Mouse (Mus musculus): ENCODE measurements around the gene Bricd5.

Bricd5 gene

GRCm38 (mm10) chr17:24485090-24485860, 11.6 kb downstream of the Bricd5 start:
- DNase-seq (ENCODE audit: low spot score), result no peak

- peak; percentile 24 for DNase-seq (ENCODE audit: low spot score)
These were observed 14.5 kb downstream of the Bricd5 start, which contains the start of gene Caskin1 for GRCm38 (mm10) chr17:24488186-24488661. TSS of gene Caskin1 (plus strand) at chr17:24488601.

GRCm38 (mm10) chr17:24488662-24489264, 15.1 kb downstream of the Bricd5 start:
- peak; percentile 25 for DNase-seq (ENCODE audit: low spot score)

- no peak for DNase-seq (ENCODE audit: low spot score)
These were observed 15.8 kb downstream of the Bricd5 start for GRCm38 (mm10) chr17:24489265-24490030.

- no peak for DNase-seq (ENCODE audit: low spot score)
These were observed 16.7 kb downstream of the Bricd5 start for GRCm38 (mm10) chr17:24490399-24490798.

- DNase-seq (ENCODE audit: low spot score), result no peak
These were observed 21.1 kb downstream of the Bricd5 start for GRCm38 (mm10) chr17:24494627-24495335.

GRCm38 (mm10) chr17:24495443-24495842, 21.8 kb downstream of the Bricd5 start:
- DNase-seq (ENCODE audit: low spot score), result no peak

- no peak for DNase-seq (ENCODE audit: low spot score)
These were observed 22.3 kb downstream of the Bricd5 start for GRCm38 (mm10) chr17:24496026-24496425.

- no peak for DNase-seq (ENCODE audit: low spot score)
These were observed 28.5 kb downstream of the Bricd5 start for GRCm38 (mm10) chr17:24502208-24502607.

GRCm38 (mm10) chr17:24504085-24504484, 30.4 kb downstream of the Bricd5 start:
- no peak for DNase-seq (ENCODE audit: low spot score)

- no peak for DNase-seq (ENCODE audit: low spot score)
These were observed 31.7 kb downstream of the Bricd5 start for GRCm38 (mm10) chr17:24505286-24505955.

GRCm38 (mm10) chr17:24506332-24507070, 32.8 kb downstream of the Bricd5 start:
- DNase-seq (ENCODE audit: low spot score), result no peak

GRCm38 (mm10) chr17:24507129-24507664, 33.5 kb downstream of the Bricd5 start:
- DNase-seq (ENCODE audit: low spot score), result no peak

- DNase-seq (ENCODE audit: low spot score), result no peak
These were observed 34.2 kb downstream of the Bricd5 start for GRCm38 (mm10) chr17:24507806-24508460.

GRCm38 (mm10) chr17:24513609-24514008, 39.9 kb downstream of the Bricd5 start:
- no peak for DNase-seq (ENCODE audit: low spot score)

GRCm38 (mm10) chr17:24514270-24515257, 40.9 kb downstream of the Bricd5 start:
- no peak for DNase-seq (ENCODE audit: low spot score)

GRCm38 (mm10) chr17:24520450-24520849, 46.8 kb downstream of the Bricd5 start:
- DNase-seq (ENCODE audit: low spot score), result no peak

GRCm38 (mm10) chr17:24524734-24525133, 51.0 kb downstream of the Bricd5 start:
- DNase-seq (ENCODE audit: low spot score), result no peak
